Mouse (Mus musculus) lung, postnatal 10 days (tissue): ENCODE measurements around the gene Nipa2.
"Not testable (repeated sequence)": the region's sequence is repeated elsewhere in the genome, so short reads cannot be mapped to it uniquely, and the experiment has no call there.

Experiments used
- DNase-seq: peaks from one replicate; pipeline ENCODE4 v3.0.0; 2021

Gene Nipa2

DNA sequence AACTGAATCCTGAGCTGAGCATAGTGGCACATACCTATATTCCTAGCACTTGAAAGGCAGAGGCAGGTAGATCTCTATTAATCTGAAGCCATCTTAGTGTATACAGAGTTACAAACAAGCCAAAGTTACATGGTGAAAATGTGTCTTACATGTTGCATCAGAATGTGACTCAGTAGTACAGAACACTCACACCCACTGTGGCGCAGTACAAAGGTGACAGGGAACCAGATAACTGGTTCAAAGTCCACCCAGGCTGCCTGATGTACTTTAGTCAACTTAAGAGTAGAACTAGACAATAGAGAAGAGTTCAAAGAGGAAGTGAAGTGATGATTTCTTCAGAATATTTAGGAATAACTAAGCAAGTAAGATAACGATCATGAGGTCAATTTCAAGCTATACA lies 27.3 kb downstream of the Nipa2 start:
- DNase-seq = no peak

DNA sequence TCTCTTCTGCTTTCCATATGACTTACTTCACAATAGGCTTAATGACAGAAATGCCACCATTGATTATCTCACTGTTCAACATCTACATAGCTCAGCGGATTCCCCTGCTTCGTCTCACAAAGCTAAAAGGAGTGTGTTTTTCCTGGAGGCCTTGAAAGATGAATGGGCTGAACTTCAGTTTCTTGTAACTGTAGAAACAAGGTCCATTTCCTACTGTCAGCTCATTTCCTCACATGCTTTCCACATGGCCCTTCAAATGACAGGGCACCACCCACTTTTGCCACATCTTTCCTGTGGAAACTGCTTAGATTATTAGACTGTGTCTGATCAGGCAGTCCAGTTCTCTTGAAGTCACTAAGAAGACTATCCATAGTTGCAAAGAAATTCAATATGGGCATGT lies 33.6 kb downstream of the Nipa2 start:
- no peak for DNase-seq

DNA sequence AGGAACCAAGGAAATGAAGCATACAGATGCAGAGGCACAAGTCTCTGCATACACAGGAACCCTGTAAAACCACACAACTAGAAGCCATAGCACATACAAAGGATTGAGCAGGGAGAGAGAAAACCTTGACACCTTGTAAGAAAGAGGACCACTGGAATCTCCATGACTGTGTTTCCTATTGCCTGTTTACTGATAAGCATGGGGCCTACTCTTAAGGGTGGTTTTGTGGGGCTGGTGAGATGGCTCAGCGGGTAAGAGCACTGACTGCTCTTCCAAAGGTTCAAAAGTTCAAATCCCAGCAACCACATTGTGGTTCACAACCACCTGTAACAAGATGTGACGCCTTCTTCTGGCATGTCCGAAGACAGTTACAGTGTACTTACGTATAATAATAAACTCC lies 35.0 kb downstream of the Nipa2 start:
- DNase-seq = no peak

DNA sequence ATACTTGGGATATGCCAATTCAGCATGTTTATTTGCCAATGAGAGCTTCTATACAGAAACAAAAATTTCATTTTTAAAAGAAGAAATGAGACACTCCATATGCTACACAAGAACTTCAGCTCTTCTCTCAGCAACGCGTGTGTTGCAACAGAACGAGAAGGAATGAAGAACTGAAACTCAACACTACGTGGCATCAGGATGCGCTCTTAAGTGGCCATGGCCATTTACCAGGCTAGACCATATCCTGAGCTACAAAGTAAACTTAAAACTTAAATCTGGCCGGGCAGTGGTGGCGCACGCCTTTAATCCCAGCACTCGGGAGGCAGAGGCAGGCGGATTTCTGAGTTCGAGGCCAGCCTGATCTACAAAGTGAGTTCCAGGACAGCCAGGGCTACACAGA lies 43.9 kb downstream of the Nipa2 start:
- DNase-seq = not testable (repeated sequence)

DNA sequence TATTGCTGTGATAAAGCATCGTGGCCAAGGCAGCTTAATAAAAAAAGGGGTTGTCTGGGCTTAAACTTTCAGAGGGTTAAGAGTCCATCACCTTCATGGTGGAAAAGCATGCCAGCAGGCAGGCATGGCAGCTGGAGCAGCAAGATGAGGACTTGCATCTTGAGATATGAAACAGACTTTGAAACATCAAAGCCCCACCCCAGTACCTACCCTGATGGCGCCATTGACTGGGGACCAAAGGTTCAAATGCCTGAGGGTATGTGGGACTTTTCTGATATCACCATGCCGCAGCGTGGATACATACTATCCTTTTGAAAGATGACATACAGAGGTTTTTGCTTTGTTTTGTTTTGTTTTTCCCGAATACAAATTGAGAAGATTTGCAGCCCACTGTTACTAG lies 50.2 kb downstream of the Nipa2 start:
- DNase-seq = no peak

DNA sequence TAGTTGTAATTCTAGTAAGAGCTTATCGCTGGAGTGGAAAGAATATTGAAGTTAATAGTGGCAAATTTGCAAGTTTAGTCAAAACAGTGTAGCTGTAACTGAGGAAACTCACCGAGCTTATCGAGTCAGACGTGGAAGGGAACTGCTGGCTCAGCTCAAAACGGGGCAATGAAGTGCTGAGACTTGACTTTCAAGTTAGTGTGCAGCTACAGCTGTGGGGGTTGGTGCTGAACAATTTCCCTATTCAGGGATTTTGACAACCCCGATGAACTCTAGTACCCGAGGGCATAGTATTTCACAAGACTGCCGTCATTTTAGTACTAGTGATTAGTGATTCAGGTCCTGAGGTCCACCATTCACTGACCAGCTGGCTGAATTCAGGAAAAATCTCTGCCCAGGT lies 50.9 kb downstream of the Nipa2 start:
- peak; percentile 14 for DNase-seq

DNA sequence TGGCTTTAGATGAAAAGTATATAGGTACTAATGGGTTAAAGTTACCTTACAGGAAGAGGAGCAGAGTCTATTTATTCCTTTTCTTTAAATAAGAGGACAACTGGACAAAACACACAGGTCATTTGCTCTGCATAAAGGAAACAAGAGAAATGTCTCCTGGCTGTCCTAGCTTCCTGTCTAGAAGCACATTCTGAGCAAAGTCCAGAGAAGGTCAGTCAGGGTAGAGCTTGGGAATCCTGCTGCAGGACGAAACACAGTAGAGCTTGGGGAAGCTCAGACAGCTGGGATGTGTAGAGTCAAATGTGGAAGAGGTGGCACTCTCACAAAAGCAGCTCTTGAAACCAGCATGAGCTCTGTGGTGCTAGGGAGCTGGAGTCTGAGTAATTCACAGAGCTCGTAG lies 51.9 kb downstream of the Nipa2 start:
- DNase-seq = no peak

DNA sequence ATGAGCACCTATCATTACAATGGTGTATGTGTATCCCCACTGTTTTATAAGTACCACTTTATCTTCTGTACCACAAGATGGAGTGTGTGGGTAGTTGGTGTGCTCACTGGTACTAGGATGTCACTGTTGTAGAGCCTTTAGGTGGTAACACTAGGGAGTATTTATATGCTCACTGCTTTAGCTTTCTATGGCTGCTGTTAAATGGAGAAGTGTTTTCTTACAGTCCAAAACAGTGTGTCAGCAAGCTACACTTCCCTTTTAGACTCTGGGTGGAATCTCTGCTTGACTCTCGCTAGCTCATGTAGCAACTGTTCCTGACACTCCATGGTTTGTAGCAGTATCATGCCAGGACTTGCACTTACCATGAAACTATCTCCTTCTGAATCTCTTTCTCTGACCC lies 52.8 kb downstream of the Nipa2 start:
- DNase-seq = no peak

- DNase-seq = no peak
Measured at GRCm38 (mm10) chr7:55905449-55905848, 56.8 kb downstream of the Nipa2 start.

GRCm38 (mm10) chr7:55903766-55904165 lies 58.5 kb downstream of the Nipa2 start:
- DNase-seq = no peak

GRCm38 (mm10) chr7:55891797-55892196 lies 70.5 kb downstream of the Nipa2 start:
- DNase-seq = peak; percentile 31

- no peak for DNase-seq
Measured at GRCm38 (mm10) chr7:55890731-55891130, 71.5 kb downstream of the Nipa2 start.

DNA sequence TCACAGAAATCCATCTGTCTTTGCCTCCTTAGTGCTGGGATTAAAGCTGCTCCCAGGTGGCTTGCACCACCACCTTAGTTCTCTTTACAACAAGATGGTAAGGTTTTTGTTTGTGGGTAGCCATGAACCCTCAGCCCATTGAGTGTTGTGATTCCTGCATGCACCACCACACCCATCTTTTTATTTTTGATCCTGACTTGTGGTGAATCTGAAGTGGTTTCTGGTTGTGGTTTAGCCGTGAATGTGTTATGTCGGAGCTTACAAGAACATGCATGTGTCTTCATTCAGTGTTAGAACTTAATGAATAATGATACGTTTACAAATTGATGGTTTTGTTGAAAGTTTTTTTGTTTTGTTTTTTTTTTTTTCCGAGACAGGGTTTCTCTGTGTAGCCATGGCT lies 72.3 kb downstream of the Nipa2 start:
- no peak for DNase-seq

DNA sequence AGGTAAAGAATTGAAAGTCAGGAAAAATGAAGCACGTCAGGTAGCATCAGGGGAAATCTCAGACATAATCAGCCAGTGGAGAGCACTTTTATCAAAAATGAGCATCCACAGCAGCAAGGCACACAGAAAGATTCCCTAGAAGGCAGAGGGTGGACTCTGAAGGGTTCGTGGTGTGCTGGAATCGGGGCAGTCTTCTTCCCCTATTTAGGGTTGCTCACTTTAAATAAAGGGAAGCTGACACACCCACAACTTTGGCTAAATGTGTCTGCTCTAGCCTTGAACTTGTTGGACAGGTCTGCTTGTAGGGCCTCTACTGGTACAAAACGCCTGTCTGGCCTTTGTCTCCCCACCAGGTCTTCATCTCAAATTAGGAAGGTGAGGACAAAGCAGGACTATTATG lies 73.7 kb downstream of the Nipa2 start:
- no peak for DNase-seq
